Mouse (Mus musculus) naive thymus-derived CD4-positive, alpha-beta T cell, adult 2 months (primary cell): ENCODE results near the gene Gnat3.
"Not testable (repeated sequence)": the region's sequence is repeated elsewhere in the genome, so short reads cannot be mapped to it uniquely, and the experiment has no call there.

Experiments used
- DNase-seq: peaks from one replicate; pipeline ENCODE4 v3.0.0-alpha.2; 2011; ENCODE audit warnings: low read depth

The Gnat3 gene

DNA sequence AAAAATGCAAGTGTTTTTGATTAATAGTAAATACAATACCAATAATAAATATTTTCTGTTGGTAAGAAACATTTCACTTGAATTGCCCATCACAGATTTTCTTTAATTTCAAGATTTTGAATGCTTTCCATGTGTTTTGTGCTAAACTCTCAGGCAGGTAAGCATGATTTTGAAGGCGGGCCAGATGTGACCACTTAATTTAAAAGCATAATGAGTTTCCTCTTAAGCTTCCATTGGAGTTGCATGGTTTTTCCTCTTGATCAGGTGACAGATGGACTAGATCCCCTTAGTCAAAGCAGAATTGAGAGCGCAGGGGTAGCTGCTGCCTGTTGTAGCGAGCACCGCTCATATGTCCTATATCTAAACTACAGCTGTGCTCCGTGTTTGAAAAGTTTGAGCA lies at the start of gene Gnat3:
Gene Gnat3, plus strand, starts transcription at position 301 of the 400 bp plus-strand sequence.
- DNase-seq: no peak

DNA sequence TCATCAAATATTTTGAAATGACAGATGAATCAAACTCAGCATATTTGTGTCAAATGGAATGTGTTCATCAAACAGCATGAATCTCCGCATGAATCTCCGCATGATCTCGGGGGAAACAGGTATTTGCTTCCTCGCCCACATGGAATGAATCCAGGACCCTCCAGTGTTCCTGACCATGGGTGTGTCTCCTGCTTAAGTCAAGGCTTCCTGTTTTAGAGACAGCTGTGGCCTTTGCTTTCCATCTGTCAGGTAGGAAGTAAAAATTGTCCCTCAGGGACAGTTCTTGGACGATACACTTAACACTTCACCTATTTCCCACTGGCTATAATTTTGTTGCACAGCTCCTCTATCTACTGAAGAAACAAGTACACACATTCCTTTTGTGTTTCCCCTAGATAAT lies 43.4 kb upstream of the Gnat3 start:
- DNase-seq: no peak

DNA sequence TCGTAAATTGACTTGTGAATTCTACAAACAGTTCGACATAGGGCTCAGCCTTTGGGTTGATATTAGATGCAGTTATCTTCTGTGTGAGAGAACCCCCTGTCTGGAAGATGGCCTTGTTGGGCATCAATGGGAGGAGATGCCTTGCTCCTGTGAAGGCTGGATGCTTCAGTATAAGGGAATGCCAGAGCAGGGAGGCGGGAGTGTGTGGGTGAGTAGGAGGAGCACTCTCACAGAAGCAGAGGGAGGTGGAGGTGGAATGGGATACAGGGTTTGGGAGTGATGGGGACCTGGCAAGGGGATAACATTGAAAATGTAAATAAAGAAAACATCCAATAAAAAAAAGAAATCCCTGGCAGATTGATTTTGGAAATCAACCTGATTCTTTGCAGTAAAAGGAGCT lies 38.7 kb upstream of the Gnat3 start:
- no peak for DNase-seq

DNA sequence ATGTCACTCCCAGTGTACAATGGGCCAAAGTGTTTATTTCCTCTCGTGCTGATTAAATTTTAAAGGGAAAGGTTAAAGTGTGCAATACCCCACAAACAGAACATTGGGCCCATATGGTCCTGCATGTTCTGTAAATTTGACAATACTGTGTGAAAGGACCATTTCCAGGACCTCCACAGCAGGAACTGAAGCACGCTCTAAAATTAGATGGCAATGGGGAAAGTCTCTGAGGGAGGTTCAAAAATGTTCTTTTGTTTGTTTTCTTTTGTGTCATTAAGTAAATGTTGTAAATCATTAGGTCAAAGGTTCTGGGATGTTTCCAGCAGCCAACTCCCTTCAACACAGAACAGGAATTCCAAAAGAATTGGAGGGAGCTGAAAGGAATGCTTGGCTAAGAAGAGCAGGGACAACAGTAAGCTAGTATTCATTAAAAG lies 38.2 kb upstream of the Gnat3 start:
- no peak for DNase-seq

DNA sequence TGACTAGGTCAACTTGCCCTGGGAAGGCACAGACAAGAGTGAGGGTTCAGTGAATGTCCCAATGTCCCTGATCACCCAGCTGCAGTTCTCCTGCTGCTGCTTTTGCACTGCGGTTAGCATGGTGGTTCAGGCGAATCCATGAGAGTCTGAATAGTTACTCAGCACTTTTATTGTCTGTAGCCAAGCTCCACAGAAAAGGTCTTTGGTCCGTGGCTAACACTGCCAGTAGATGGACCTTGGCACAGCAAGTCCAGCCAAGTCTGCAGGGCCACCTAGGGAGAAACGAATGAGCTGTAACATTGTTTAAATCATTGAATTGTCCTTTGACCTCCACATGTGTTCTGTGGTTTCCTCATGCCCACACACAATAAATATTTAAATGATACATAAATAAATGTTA lies 33.9 kb upstream of the Gnat3 start:
- DNase-seq: no peak

DNA sequence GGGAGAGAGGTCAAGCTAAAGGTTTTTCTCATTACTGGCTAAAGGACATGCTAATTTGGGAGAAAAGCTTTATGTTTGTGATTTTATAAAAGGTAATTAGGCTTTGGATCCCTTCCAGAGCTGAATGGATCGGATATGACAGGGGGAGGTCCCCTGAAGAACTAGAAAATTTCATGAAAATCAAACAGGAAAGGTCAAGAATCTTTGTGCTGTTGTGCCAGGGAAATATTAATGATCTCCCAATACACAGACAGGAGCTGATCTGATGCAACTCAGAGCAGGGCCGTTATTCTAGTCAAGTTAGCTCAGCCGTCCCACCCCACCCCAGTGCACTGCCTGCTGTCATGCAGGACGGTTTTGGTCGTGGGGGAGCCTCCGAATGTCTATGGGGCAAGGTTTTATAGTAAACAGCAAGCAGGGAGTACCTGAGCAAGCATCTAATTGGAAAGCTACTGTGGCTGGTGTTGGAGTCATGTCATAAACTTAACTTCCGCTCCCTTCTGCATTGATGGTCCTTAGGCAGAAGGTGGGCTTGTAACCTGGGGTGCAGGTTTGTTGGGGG lies 33.3 kb upstream of the Gnat3 start:
- DNase-seq: no peak

DNA sequence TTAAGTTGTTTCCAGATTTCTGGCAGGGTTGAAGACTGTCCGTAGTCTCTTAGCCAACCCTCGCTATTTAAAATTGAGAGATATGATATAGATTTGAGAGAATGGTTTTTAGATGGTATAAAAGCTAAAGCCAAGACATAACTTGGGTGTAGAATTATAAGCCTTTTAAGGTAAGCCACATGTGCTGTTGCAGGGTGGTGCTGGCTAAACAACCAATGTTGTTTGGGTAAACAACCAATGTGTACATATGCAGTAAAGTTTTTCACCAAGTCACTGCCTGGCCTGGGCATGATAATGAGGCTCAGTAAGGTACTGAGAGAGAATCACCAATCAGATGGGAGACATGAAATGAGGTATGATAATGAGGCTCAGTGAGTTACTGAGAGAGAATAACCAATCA lies 30.8 kb upstream of the Gnat3 start:
- DNase-seq: not testable (repeated sequence)

DNA sequence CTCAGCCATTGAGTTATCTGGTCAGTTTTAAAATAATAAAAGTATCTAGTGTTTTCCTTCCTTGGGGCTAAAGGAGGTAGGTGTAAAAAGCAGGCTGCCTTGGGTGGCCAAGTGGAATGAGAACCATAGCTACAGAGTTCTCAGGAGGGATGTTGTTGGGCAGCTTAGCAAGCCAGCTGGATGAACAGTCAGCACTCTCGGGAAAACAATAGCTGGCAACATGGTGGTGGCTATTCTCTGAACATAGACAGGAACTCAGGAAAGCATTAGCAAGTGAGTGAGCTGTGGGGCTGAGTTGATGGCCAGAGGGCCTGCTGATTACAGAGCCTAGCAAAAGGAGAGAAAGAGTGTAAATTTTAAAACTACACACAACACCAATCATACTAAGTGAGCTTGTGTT lies 27.8 kb upstream of the Gnat3 start:
- no peak for DNase-seq

DNA sequence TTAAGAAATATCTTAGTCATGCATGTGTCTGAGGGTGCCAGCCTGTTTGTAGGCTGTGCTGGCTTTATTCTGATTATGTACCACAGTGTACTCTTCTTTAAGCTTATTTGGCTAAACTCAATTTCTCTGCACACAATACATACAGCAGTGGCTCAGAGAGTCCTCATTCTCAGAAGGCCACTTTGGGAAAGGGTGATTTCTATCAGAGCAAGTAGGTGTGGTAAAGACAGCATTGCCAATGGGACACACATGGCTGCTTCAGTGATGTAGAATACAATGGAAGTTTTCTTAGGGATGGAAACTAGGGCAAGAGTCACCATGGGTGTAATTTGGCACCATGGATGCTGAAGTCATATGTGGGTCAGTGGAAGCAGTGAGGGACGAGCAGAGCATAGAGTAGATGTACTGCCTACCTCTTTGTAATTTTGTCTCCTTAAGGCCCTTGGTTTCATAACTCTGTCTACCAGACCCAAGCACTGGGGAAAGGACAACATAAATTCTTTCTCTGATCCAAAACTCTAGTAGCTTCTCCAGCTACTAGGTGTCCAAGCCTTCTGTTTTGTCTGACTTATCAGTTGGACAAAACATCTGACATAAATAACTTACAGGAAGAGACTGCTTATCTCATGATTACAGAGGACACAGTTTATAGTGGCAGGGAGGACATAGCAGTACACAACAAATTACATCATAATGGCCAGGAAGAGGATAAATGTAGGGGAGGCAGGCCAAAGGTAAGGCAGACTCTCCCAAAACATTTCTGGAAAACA lies 24.0 kb upstream of the Gnat3 start:
- DNase-seq: no peak

DNA sequence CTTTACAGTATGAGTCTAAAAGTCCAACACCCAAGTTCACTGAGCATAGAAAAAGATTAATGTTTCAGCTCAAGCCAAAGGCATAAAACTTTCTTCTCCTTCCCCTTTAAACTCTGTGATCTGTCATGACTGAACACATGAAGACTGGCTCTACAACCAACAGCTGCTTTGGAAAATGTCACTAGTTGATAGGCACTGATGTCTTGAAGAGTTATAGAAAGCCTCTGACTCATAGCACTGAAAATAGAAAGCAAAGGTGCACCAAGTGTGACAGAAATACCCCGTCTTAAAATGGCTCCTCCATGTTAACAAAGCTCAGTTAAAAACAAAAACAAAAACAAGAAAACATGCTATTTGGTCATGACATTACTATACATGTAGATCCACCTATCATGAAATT lies 5.9 kb upstream of the Gnat3 start:
- no peak for DNase-seq

DNA sequence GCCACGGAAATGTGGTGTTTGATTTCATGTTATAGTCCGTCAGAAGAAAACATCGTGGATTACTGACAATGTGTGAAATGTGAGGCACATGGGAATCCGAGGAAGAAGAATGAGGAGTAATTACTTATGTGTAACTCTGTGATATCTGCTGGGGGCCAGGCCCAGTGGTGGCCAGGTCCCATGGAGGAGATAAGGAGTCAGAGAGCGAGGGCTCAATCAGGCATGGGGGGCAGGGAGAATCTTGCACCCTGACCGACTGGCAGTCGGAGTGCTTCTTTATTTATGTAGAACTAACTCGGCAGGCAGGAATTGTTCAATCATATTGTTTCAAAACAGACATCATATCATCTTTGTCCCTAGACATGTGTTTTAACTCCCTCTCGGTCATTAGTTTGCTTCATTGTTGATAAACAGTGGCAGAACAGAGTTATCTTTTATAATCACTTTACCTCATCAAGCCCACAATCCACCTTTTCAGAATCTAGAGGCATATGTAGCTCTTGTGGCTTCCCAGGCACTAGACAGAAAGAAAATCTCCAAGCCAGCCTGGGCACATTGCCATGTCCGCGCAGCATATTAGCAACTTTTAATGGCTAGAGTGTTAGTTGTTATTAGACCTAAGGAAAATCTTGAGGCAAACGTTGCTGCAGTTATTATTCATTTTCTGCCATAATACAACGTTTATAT lies 7.5 kb downstream of the Gnat3 start:
- no peak for DNase-seq

DNA sequence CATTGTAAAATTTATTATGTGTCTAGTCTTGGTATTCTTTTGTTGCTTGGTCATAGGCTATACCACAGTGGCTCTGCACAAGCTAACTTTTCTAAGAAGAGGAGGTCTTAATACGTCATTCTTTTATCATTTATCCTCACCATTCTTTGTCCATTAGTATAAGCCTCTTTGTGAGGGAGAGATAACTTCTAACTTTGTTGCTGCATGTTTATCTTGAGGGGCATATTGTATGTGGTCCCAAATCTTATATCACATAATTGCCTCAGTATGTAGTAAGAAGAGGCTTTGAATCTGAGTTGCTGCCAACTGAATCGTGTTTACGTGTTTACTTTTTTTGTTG lies 8.0 kb downstream of the Gnat3 start:
- DNase-seq: no peak

DNA sequence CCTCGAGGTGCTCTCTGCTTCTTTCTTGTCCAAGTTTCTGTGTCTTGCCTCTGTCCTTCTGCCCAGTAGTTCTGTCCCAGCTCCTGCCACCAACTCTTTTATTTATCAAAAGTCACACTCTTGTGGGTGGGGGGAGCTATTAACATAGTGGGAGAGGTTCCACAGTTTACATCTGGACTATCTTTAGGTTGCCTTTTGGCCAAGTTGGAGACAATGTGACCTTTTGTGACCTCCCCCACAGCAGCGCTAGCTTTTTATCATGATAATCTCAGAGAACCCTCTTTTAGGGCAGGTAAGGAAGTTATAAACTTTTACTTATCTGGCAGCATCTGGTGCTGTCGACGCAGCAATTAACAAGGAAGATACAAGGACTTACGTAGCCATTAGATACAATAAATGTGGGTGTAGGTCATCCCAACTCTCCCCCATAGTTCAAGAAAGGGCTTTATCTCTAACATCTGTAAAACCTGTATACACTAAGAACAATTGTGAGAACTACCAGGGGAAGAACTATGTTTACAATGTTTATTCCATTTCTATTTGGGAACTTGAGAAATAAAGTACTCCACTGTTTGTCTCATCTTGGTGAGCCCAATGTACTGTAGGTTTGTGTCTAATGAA lies 18.3 kb downstream of the Gnat3 start:
- no peak for DNase-seq

DNA sequence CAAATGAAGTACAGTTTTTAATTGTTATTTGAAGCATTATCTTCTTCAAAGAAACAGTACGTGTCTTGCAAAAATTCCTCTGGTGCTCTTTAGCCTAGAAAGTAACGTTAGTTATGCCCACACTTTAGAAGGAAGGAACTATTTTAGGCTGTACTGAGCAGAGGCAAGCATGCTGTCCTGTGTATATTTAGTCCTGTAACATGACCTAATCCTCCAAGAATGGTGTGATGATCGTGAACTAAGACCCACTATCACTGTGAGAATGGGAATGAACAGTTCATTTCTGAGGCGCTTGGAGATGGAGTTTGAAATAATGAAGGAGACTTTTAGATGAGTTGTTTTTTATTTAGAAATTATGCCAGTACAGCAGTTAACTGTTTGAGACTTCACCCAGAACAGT lies 20.4 kb downstream of the Gnat3 start:
- no peak for DNase-seq

DNA sequence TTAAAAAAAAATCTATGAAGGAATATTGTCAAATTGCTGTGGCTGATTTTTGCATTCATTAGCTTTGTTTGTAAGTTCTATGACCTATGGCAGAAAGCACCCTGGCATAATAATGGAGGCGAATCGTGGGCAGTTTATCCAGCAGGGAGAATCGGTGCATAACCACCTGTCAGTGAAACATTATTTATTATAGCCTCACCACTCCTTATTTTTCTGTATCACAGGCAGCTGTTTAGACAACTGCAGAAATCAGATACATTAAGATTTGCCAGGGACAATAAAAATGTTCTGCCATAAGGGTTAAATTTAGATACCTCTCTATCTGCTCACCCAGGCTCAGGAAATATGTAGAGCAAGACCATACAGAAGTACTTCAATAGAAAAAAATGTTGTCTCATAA lies 22.2 kb downstream of the Gnat3 start:
- no peak for DNase-seq

DNA sequence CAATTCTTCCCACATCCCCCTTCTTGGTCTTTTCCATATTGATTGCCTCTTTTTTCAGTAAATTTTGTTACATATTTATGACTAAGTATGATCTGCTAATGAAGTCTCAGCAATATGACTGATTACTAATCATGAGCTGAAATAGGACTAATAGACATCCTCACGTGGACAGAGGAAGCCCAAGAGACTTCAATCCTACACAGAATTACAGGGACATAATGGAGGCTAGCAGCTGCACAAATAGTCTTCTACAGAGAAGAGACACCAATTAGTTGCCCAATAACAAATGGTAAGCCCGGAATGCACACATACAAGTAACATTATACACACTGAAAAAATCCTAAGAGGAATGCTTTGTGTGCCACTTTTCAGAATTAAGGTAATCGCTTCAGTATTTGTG lies 24.3 kb downstream of the Gnat3 start:
- DNase-seq: no peak

DNA sequence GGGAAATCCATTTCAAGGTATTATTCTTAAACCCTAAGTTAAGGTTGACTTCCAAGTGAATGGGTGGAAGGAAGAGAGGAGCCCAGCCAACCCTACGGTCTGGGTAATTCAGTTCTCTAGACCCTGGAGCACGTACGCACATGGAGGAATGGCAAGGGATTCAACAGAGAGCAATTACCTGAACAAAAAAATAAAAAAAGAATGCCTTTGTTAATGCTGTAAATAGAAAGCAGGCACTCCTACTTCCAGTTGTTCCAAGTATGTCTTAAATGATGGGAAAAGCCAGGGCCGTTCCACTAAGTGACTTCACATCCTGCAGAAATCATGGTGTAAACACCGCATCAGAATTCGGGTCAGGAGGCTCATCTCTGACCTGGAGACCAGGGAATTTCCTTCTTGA lies 28.3 kb downstream of the Gnat3 start:
- DNase-seq: no peak

DNA sequence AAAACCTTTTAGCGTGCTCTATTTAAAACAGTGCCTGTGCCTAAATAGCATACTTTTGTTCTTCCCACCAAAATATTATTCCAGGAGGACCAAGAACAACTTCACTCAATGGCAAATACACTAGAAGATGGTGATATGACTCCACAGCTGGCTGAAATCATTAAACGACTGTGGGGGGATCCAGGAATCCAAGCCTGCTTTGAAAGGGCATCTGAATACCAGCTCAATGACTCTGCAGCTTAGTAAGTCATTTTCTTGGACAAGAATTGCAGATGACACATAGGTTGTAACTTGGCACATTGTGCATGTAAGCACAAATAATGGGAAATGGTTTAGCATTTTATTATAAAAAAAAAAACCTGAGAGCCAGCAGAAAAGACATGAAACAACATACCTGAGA lies 37.2 kb downstream of the Gnat3 start:
- no peak for DNase-seq

DNA sequence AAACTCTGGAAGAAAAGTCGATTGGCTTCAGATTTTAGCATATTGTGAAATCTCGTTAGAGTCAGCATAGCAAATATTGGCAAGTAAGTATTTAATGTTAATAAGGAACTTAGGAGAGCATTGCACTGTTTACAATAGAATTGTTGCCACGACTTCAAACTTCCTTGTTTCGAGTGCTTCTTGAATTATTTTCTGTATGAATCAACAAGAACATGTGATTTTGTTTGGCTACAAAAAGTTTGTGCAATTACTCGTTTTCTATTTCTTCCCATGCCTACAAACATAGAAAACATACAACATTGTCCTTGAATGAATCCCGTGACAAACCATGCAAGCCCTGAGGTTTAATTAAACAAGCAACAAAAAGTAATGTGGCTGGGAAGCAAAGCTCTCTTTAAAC lies 37.8 kb downstream of the Gnat3 start:
- DNase-seq: no peak

DNA sequence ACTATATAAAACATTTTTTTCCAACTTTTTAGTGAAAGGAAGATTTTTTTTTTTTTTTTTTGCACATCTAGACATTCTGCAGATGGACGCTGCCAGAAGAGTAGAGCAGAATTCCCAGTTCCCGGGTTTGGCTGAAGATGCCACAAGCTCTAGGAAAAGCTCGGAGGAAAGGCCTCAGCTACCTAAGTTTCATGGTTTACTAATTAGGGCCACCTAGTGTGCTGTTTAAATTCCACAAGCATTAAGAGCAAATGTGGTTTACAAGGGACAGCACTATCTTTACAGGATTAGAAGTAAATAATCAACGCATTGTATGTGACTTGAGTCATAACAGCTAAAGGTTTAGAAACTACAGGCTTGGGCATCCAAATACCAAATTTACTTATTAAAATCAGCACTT lies 39.3 kb downstream of the Gnat3 start:
- DNase-seq: no peak

DNA sequence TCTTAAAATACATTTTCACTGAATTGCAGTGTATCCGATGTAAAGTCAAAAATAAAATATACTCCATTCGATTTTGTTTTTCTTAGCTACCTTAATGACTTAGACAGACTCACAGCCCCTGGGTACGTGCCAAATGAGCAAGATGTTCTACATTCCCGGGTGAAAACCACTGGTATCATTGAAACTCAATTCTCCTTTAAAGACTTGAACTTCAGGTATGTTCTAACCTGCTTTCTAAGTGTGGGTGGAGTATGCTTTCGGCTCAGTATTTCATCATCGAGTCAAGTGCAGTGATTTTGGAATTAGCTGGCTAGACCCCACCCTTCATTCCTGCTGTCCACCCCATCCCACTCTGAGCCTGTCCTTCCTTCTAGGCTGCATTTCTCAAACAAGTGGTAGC lies 41.3 kb downstream of the Gnat3 start:
- no peak for DNase-seq

DNA sequence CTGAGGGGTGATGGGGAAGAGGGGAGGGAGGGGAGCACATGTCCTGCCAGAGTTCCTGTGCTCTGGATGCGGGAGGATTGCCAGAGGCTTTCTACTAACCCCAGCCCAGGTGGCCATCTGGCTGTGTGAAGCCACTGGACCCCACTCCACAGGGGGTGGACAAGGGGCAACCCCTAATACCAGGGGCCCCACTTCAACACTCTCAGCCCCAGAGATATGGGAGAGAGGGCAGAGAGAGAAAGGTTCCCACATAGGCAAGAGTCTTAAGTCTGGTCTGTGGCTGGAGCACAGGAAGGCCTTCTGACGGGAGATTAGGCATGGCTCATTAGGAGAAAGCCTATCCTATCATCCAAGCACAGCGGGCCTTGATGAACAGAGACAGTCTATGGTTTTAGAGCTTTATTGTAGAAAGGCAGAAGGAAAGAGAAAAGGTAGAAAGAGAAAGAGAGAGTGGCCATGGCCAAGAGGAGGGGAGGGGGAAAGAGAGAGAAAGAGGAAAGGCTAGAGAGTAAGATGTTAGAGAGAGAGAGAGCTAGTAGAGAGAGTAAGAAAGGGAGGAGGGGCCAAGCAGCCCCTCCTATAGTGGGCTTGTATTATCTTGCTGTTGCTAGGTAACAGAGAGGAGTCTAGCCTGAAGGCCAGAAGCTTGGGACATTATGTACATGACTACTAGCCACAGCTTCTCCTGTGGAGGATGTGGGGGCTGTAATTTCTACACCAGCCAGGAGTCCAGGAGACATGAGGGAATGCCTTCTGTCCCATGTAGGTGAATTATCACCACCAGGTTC lies 42.7 kb downstream of the Gnat3 start:
- DNase-seq: no peak
